In the genomic region with DNA sequence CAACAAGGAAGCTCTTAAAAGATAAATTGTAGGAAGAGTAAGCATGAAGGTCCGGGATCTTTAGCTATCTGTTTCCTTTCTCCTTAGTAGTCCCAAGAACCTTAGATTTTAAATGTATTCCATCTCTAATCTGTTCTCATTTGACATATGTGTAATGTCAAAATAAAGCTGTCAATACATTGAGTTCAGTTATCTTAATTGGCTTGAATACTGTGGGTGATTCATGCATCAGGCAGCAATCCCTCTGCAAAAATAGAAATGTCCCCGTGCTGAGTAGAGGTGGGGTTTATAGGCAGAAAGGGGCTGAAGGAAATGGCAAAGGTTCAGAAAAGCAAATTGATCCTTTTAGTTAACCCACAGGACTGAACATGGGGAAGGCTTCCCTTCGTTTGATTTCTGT, we compare ENCODE assay signal across 14 mouse cellular contexts.
"Had no signal": no experiment of that assay in that cellular context is flagged by ENCODE, and none has a peak within 500 bp of the region (broad histone marks: within the 10 kb centered on the region; RNA-seq: fewer than 3 reads in every experiment).

No protein-coding gene starts in this region.

- H3K27me3 ChIP-seq: limb, embryonic 12.5 days; liver, embryonic 13.5 days; lung, embryonic 15.5 days; midbrain, embryonic 12.5 days; neural tube, embryonic 13.5 days; stomach, embryonic 15.5 days had no signal

- H3K4me1 ChIP-seq: midbrain, embryonic 12.5 days; neural tube, embryonic 13.5 days; stomach, embryonic 15.5 days had no signal

- H3K9ac ChIP-seq: limb, embryonic 12.5 days; liver, embryonic 13.5 days; liver, postnatal 0 days; lung, embryonic 15.5 days; midbrain, embryonic 12.5 days; neural tube, embryonic 13.5 days; stomach, embryonic 15.5 days had no signal

- H3K36me3 ChIP-seq: limb, embryonic 12.5 days; liver, embryonic 13.5 days; lung, embryonic 15.5 days; midbrain, embryonic 12.5 days; neural tube, embryonic 13.5 days; stomach, embryonic 15.5 days had no signal

- DNase-seq: kidney, postnatal 25 days; liver; liver, embryonic 13.5 days; liver, postnatal 0 days; lung, postnatal 14 days; right cerebral cortex, postnatal 14 days; thymus, adult 2 months; thymus, postnatal 25 days had no signal

- H3K27ac ChIP-seq: limb, embryonic 12.5 days; liver, embryonic 13.5 days; lung, embryonic 15.5 days; midbrain, embryonic 12.5 days; neural tube, embryonic 13.5 days; stomach, embryonic 15.5 days had no signal

- H3K4me2 ChIP-seq: limb, embryonic 12.5 days; liver, embryonic 13.5 days; lung, embryonic 15.5 days; midbrain, embryonic 12.5 days; neural tube, embryonic 13.5 days; stomach, embryonic 15.5 days had no signal

- ATAC-seq: liver, postnatal 0 days; midbrain, embryonic 16.5 days had no signal

- H3K4me3 ChIP-seq: limb, embryonic 12.5 days; liver, embryonic 13.5 days; lung, embryonic 15.5 days; midbrain, embryonic 12.5 days; neural tube, embryonic 13.5 days; stomach, embryonic 15.5 days had no signal

- H3K9me3 ChIP-seq: limb, embryonic 12.5 days; liver, embryonic 13.5 days; lung, embryonic 15.5 days; midbrain, embryonic 12.5 days; neural tube, embryonic 13.5 days; stomach, embryonic 15.5 days had no signal
